Mouse (Mus musculus): ENCODE measurements around the gene Pde11a. TPM values are rescaled to one million over a fixed set of nuclear protein-coding genes. Genes with fewer than 3 reads are reported as not detected.

Gene Pde11a
- polyA plus RNA-seq, 1 experiment from 2014 or later: 0.13 TPM

DNA sequence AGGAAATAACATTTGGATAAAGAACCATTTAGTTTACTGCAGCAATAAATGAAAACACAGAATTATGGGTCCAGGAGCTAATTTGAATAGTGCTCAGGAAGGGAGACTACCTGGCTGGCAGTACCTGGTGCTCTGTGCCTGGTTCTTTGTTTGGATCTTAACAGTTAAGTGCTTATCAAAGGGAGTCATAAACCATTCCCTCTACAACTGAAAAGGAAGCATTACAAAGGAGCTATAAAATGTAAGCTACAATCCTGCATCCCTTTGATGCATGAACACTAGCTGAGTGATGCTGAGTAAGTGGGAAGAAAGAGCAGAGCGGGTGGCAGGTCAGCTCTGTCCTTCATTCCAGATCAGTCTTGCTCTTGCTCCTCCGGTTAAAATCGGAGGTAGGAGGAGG lies 258.0 kb downstream of the Pde11a start:
- Histone ChIP-seq H3K4me2 (ENCODE audit: low read depth, low read length) (no peak overlapping the region), H3K9me3 (ENCODE audit: control insufficient read depth, low read length) (no peaks in the 10 kb centered on the region), H3K36me3 (ENCODE audit: control insufficient read depth, insufficient read depth, low read length) (no peaks in the 10 kb centered on the region), H3K9ac (ENCODE audit: low read length) (no peak overlapping the region), H3K27me3 (ENCODE audit: control insufficient read depth, insufficient read depth, low read depth, low read length) (no peaks in the 10 kb centered on the region), H3K4me1 (replicated peaks; ENCODE audit: control insufficient read depth, insufficient read depth, low read length) (peaks cover 3% of the 10 kb centered on the region), H3K27ac (ENCODE audit: low read length) (no peak overlapping the region), H3K4me3 (ENCODE audit: low read length) (no peak overlapping the region)
- WGBS: 50% methylated on average over 3 of the region's 3 CpGs
- ATAC-seq (ENCODE audit: low read depth): no peak

DNA sequence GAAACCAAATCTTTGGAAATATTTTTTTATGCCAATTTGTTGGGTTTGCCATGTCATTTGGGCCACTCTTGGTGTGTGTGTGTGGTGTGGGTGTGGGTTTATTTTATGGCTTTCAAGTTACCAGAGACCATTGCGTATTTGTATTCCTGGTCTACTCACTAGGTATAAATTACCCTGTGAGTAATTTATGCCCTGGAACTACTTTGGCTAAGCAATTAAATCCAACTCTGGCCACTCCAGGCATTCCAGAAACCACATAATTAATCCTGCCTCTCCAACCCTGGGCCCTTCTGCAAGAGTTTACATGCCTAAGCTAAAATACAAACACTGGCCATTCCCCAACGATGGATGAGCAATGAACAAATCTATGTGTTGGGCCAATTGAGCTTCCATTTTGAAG lies 261.7 kb downstream of the Pde11a start:
- Histone ChIP-seq H3K4me3 (ENCODE audit: low read length) (no peak overlapping the region), H3K9ac (ENCODE audit: low read length) (no peak overlapping the region), H3K27me3 (ENCODE audit: control insufficient read depth, insufficient read depth, low read depth, low read length) (no peaks in the 10 kb centered on the region), H3K36me3 (ENCODE audit: control insufficient read depth, insufficient read depth, low read length) (no peaks in the 10 kb centered on the region), H3K4me1 (replicated peaks; ENCODE audit: control insufficient read depth, insufficient read depth, low read length) (peaks cover 2% of the 10 kb centered on the region; the same call in 1 of the 2 replicates), H3K4me2 (ENCODE audit: low read depth, low read length) (no peak overlapping the region), H3K9me3 (ENCODE audit: control insufficient read depth, low read length) (no peaks in the 10 kb centered on the region), H3K27ac (ENCODE audit: low read length) (no peak overlapping the region)
- WGBS: 56% methylated on average over 2 of the region's 2 CpGs
- no peak for ATAC-seq (ENCODE audit: low read depth)

DNA sequence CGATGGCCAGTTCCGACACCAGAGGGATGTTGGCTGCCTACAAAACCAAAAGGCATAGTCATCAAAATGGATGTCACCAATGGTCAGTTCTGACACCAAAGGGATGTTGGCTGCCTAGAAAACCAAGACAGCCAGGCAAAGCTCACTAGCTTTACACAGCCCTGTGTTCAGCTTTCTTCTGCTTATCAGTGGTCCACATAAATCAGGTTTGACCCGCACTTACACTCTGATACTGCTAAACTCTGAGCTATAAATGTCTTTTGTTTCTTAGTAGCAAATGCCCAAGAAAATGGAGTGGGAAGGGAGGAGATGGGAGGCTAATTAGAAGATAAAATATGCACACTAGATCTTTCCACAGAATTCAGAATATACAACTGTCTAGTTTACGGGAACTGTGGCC lies 262.5 kb downstream of the Pde11a start:
- Histone ChIP-seq H3K36me3 (ENCODE audit: control insufficient read depth, insufficient read depth, low read length) (no peaks in the 10 kb centered on the region), H3K9ac (ENCODE audit: low read length) (no peak overlapping the region), H3K4me3 (ENCODE audit: low read length) (no peak overlapping the region), H3K4me2 (ENCODE audit: low read depth, low read length) (no peak overlapping the region), H3K4me1 (replicated peaks; ENCODE audit: control insufficient read depth, insufficient read depth, low read length) (peaks cover 2% of the 10 kb centered on the region; the same call in 1 of the 2 replicates), H3K9me3 (ENCODE audit: control insufficient read depth, low read length) (no peaks in the 10 kb centered on the region), H3K27me3 (ENCODE audit: control insufficient read depth, insufficient read depth, low read depth, low read length) (no peaks in the 10 kb centered on the region), H3K27ac (ENCODE audit: low read length) (no peak overlapping the region)
- no peak for ATAC-seq (ENCODE audit: low read depth)
- 83% methylated on average over 4 of the region's 4 CpGs for WGBS

DNA sequence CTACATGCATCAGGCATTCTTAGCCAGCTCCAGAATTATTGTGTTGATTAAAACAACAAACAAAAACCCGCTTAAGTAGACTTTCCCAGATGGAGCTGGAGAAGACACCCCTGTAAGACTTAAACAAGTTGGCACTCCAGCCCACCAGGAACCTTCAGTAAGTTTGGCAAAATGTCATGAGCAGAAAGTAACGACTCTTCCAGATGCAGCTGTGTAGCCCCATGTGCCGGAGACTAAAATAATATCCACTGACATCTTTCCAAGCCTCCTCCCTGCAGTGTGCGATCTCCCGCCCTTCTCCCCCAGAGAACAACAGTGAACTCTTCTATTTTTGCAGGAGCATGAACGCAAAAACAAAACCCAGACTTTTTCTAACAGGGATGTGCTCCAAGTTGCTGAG lies 265.5 kb downstream of the Pde11a start:
- H3K9ac ChIP-seq (ENCODE audit: low read length): no peak overlapping the region
- ATAC-seq (ENCODE audit: low read depth): no peak
- no peaks in the 10 kb centered on the region for H3K27me3 ChIP-seq (ENCODE audit: control insufficient read depth, insufficient read depth, low read depth, low read length)
- no peaks in the 10 kb centered on the region for H3K36me3 ChIP-seq (ENCODE audit: control insufficient read depth, insufficient read depth, low read length)
- H3K4me1 ChIP-seq (replicated peaks; ENCODE audit: control insufficient read depth, insufficient read depth, low read length): peaks cover 2% of the 10 kb centered on the region
- 46% methylated on average over 6 of the region's 6 CpGs for WGBS
- no peak overlapping the region for H3K4me3 ChIP-seq (ENCODE audit: low read length)
- H3K4me2 ChIP-seq (ENCODE audit: low read depth, low read length): no peak overlapping the region
- peak overlapping the region; percentile 49 for H3K27ac ChIP-seq (ENCODE audit: low read length)
- no peaks in the 10 kb centered on the region for H3K9me3 ChIP-seq (ENCODE audit: control insufficient read depth, low read length)

DNA sequence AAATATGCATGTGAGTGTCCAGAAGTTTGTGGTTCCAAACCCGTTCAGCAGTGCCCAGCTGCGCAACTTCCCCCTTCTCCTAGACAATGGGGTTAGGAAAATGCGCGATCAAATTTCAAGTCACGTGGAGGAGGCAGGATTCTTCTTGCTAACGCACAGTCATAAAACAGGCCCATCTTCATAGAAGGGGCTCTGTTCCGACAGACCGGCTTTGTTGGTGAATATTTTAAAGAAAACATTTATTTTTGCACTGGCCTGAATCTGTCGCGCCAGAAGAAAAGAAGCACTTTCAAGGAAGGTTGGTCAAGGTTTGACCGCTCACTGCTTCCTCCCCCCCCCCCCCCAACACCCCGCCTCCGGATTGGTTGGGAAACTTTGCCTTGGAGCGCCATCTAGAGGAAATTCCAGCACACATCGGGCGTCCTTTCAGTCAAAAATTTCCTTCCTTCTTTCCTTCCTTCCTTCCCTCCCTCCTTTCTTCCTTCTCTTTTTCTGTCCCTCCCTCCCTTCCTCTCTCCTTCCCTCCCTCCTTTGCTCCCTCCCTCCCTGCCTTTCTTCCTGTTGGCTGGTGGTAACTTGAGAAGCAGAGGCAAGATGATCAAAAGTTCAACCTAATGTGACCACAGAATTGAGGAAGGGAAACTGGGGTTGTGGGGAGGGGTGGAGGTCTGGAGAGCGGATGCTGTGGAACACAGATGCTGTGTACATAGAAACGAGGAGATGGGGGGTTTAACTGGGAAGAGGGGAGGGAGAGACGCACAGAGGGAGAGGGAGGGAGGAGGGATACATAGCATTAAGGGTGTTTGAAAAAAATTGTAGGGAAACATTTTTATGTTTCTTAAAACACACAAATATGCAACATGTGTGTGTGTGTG lies 267.9 kb downstream of the Pde11a start:
- no peaks in the 10 kb centered on the region for H3K9me3 ChIP-seq (ENCODE audit: control insufficient read depth, low read length)
- H3K4me1 ChIP-seq (replicated peaks; ENCODE audit: control insufficient read depth, insufficient read depth, low read length): peaks cover 3% of the 10 kb centered on the region
- no peaks in the 10 kb centered on the region for H3K27me3 ChIP-seq (ENCODE audit: control insufficient read depth, insufficient read depth, low read depth, low read length)
- WGBS: under 1% methylated on average over 18 of the region's 19 CpGs
- no peaks in the 10 kb centered on the region for H3K36me3 ChIP-seq (ENCODE audit: control insufficient read depth, insufficient read depth, low read length)
- peak overlapping the region; percentile 90 for H3K27ac ChIP-seq (ENCODE audit: low read length)
- peak overlapping the region; percentile 61 for H3K9ac ChIP-seq (ENCODE audit: low read length)
- peak overlapping the region; percentile 54 for H3K4me3 ChIP-seq (ENCODE audit: low read length)
- peak; percentile 95 for ATAC-seq (ENCODE audit: low read depth)
- peak overlapping the region; percentile 54 for H3K4me2 ChIP-seq (ENCODE audit: low read depth, low read length)

DNA sequence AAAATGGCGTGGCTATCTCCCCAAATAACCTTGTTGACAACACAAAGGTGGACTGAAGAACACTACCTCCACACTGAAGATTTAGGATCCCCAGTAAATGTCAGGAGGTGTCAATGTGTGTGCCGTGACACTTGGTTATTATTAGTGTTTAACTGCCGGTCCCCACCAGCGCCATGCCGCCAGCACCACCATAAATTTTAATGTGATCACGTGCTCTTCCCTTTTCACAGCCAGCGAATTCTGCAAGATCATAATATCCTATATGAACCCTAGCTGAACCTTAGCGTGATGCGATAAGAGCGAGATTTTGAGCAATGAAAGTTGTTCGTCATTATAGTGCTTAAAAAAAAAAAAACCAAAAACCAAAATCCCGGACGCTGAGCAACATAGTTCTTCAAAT lies 269.3 kb downstream of the Pde11a start:
- ATAC-seq (ENCODE audit: low read depth): no peak
- no peak overlapping the region for H3K9ac ChIP-seq (ENCODE audit: low read length)

DNA sequence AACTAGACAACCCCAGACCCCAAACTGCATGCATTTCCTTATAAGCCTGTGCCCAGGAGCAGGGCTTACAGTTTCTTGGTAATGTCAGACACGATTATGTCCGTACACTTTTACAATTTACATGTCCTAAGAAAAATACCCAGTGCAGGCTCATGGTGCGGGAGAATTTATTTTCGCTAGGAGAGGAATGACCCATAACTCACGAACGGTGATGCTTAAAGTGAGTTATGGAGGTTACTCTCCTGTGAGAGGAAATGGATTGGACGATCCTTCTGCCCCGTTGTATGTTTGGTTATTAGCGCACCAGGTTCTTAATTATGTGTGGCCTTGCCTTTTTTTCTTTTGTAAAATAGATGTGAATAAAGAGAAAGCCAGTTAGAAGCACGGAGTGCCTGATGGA lies 270.4 kb downstream of the Pde11a start:
- WGBS: 72% methylated on average over 10 of the region's 10 CpGs
- Histone ChIP-seq H3K4me2 (ENCODE audit: low read depth, low read length) (no peak overlapping the region), H3K9me3 (ENCODE audit: control insufficient read depth, low read length) (no peaks in the 10 kb centered on the region), H3K27me3 (ENCODE audit: control insufficient read depth, insufficient read depth, low read depth, low read length) (no peaks in the 10 kb centered on the region), H3K27ac (ENCODE audit: low read length) (no peak overlapping the region), H3K4me1 (replicated peaks; ENCODE audit: control insufficient read depth, insufficient read depth, low read length) (peaks cover 7% of the 10 kb centered on the region), H3K4me3 (ENCODE audit: low read length) (no peak overlapping the region), H3K36me3 (ENCODE audit: control insufficient read depth, insufficient read depth, low read length) (no peaks in the 10 kb centered on the region), H3K9ac (ENCODE audit: low read length) (no peak overlapping the region)
- ATAC-seq (ENCODE audit: low read depth): no peak

More for the DNA sequence above, 269.3 kb downstream of the Pde11a start:
- Histone ChIP-seq H3K36me3 (ENCODE audit: control insufficient read depth, insufficient read depth, low read length) (no peaks in the 10 kb centered on the region), H3K4me2 (ENCODE audit: low read depth, low read length) (peak overlapping the region; percentile 54), H3K4me3 (ENCODE audit: low read length) (no peak overlapping the region), H3K27ac (ENCODE audit: low read length) (no peak overlapping the region), H3K9me3 (ENCODE audit: control insufficient read depth, low read length) (no peaks in the 10 kb centered on the region), H3K4me1 (replicated peaks; ENCODE audit: control insufficient read depth, insufficient read depth, low read length) (peaks cover 9% of the 10 kb centered on the region), H3K27me3 (ENCODE audit: control insufficient read depth, insufficient read depth, low read depth, low read length) (no peaks in the 10 kb centered on the region)
- 35% methylated on average over 13 of the region's 13 CpGs for WGBS

DNA sequence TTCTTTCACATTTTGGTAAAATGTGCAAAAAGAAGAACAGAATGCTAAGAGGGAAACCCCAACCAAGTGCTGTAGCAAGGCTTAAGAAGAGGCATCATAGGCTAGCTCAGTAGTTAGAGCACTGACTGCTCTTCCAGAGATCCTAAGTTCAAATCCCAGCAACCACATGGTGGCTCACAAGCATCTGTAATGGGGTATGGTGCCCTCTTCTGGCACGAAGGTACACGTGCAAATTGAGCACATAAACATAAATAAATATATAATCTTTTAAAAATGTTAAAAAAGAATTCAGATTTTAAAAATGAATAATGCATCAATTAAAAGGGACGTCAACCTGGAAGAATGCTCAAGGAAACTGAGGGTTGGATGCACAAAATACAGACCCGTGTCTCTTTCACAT lies 271.4 kb downstream of the Pde11a start:
- Histone ChIP-seq H3K4me2 (ENCODE audit: low read depth, low read length) (no peak overlapping the region), H3K9ac (ENCODE audit: low read length) (no peak overlapping the region), H3K27ac (ENCODE audit: low read length) (no peak overlapping the region), H3K9me3 (ENCODE audit: control insufficient read depth, low read length) (no peaks in the 10 kb centered on the region), H3K27me3 (ENCODE audit: control insufficient read depth, insufficient read depth, low read depth, low read length) (no peaks in the 10 kb centered on the region), H3K36me3 (ENCODE audit: control insufficient read depth, insufficient read depth, low read length) (no peaks in the 10 kb centered on the region), H3K4me1 (replicated peaks; ENCODE audit: control insufficient read depth, insufficient read depth, low read length) (peaks cover 7% of the 10 kb centered on the region), H3K4me3 (ENCODE audit: low read length) (no peak overlapping the region)
- no peak for ATAC-seq (ENCODE audit: low read depth)
- WGBS: 59% methylated on average over 4 of the region's 4 CpGs

DNA sequence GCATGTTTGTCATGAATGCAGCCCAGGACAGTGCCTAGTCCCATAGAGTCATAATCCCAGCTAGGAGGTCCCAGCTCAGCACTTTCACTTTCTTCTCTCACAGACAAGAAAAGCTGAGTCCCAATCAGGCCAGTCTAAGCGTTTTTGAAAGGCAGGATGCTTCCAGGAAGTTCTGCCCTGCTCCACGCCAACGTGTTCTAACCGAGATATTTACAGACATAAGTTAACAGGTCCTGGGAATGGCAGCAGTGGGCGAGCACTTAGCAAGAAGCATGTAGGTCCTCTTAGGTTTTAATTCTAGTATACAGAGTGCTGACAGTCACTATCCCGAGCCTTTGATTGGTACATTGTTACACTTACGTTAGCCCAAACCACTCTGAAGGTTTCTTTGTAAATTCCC lies 273.3 kb downstream of the Pde11a start:
- no peak for ATAC-seq (ENCODE audit: low read depth)
- H3K27me3 ChIP-seq (ENCODE audit: control insufficient read depth, insufficient read depth, low read depth, low read length): no peaks in the 10 kb centered on the region
- no peaks in the 10 kb centered on the region for H3K9me3 ChIP-seq (ENCODE audit: control insufficient read depth, low read length)
- peak overlapping the region; percentile 43 for H3K9ac ChIP-seq (ENCODE audit: low read length)
- H3K36me3 ChIP-seq (ENCODE audit: control insufficient read depth, insufficient read depth, low read length): no peaks in the 10 kb centered on the region
- H3K27ac ChIP-seq (ENCODE audit: low read length): peak overlapping the region; percentile 40
- peak overlapping the region; percentile 32; the same call in 1 of the 2 replicates for H3K4me2 ChIP-seq (ENCODE audit: low read depth, low read length)
- H3K4me1 ChIP-seq (replicated peaks; ENCODE audit: control insufficient read depth, insufficient read depth, low read length): peaks cover 7% of the 10 kb centered on the region
- WGBS: 16% methylated on average over 7 of the region's 7 CpGs
- H3K4me3 ChIP-seq (ENCODE audit: low read length): no peak overlapping the region

Measured in lung, embryonic 16.5 days (tissue).